Mouse (Mus musculus) T-cell, adult 2 months (primary cell): Measurements from ENCODE around the gene Olfr1504.
"Not testable (repeated sequence)": the region's sequence is repeated elsewhere in the genome, so short reads cannot be mapped to it uniquely, and the experiment has no call there.

Experiments
- DNase-seq: peaks from one replicate; pipeline ENCODE4 v3.0.0; 2022; ENCODE audit warnings: low spot score

Gene Olfr1504

GRCm38 (mm10) chr19:13897828-13898227 lies at the start of gene Olfr1504:
TSS of gene Olfr1504 (minus strand) at chr19:13897928.
- no peak for DNase-seq

DNA sequence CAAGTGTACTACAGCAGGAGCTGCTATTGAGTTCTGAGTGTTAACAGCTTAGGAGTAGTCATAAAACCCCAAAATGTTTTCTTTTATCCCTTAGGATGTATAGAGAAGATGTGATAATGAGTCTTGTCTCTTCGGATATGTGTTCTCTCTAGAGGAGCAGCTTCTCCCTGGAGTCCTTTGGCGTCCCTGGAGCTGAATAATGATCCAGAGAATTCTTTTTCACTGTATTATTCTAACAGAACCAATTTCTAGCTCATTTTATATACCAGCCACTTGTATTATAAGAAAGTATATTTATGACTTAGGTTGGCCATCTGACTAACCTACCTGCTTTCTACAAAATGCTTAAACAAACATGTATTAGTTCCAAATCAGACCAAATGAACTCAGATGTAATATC lies 15.5 kb upstream of the Olfr1504 start, which contains the start of gene Olfr1505:
Gene Olfr1505, plus strand, starts transcription at position 301 of the 400 bp plus-strand sequence.
- DNase-seq = no peak

- DNase-seq = no peak
Measured at GRCm38 (mm10) chr19:13861495-13861894, 36.2 kb downstream of the Olfr1504 start, which contains the start of gene Olfr1502. TSS of gene Olfr1502 (plus strand) at chr19:13861795.

- not testable (repeated sequence) for DNase-seq
Measured at GRCm38 (mm10) chr19:13850592-13850991, 47.1 kb downstream of the Olfr1504 start, which contains the start of gene Olfr1501. TSS of gene Olfr1501 (minus strand) at chr19:13850692.
